Mouse (Mus musculus): Measurements from ENCODE around the gene Cep295. TPM values are rescaled to one million over a fixed set of nuclear protein-coding genes. Genes with fewer than 3 reads are reported as not detected.
"Not testable (repeated sequence)": the region's sequence is repeated elsewhere in the genome, so short reads cannot be mapped to it uniquely, and the experiment has no call there.

Gene Cep295
- polyA plus RNA-seq, 1 experiment from 2014 or later, result 26.9 TPM

DNA sequence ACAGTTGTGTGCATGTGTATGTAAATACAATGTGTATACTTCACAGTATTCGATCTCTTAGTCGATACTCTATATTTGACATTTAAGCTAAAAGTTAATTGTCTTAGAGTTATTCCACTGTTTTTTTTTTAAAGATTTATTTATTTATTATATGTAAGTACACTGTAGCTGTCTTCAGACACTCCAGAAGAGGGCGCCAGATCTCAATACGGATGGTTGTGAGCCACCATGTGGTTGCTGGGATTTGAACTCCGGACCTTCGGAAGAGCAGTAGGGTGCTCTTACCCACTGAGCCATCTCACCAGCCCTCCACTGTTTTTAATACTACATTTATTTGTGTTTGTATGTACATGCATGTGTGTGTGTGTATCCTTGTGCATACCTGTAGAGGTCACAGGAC, 55.6 kb downstream of the Cep295 start:
- not testable (repeated sequence) for H3K4me2 ChIP-seq (replicated peaks; ENCODE audit: low read depth, low read length)
- WGBS, result 86% methylated on average over 6 of the region's 6 CpGs

GRCm38 (mm10) chr9:15301399-15301798, 56.2 kb downstream of the Cep295 start:
- no peaks in the 10 kb centered on the region for H3K9me3 ChIP-seq (ENCODE audit: control insufficient read depth, low read length)
- peaks cover 6% of the 10 kb centered on the region; the same call in 1 of the 2 replicates for H3K4me1 ChIP-seq (ENCODE audit: control insufficient read depth, insufficient read depth, low read length)
- 0 out of 2 replicates have a peak, but pooled peaks have one; percentile 8 for ATAC-seq (ENCODE audit: low FRiP score, low TSS enrichment)
- H3K36me3 ChIP-seq (ENCODE audit: control insufficient read depth, insufficient read depth, low read length), result no peaks in the 10 kb centered on the region; the same call in 1 of the 2 replicates
- peak overlapping the region; percentile 1; the same call in 1 of the 2 replicates for H3K4me2 ChIP-seq (replicated peaks; ENCODE audit: low read depth, low read length)
- no peaks in the 10 kb centered on the region for H3K27me3 ChIP-seq (ENCODE audit: control insufficient read depth, insufficient read depth, low read length)
- WGBS, result 11% methylated on average over 6 of the region's 6 CpGs
- H3K27ac ChIP-seq (ENCODE audit: low read depth, low read length), result peak overlapping the region; percentile 64
- no peak overlapping the region for H3K9ac ChIP-seq (ENCODE audit: low read depth, low read length)
- no peak overlapping the region for H3K4me3 ChIP-seq (ENCODE audit: low read length)

More for the DNA sequence above, 55.6 kb downstream of the Cep295 start:
- not testable (repeated sequence) for H3K9me3 ChIP-seq (ENCODE audit: control insufficient read depth, low read length); ATAC-seq (ENCODE audit: low FRiP score, low TSS enrichment); H3K36me3 ChIP-seq (ENCODE audit: control insufficient read depth, insufficient read depth, low read length); H3K27ac ChIP-seq (ENCODE audit: low read depth, low read length); H3K4me1 ChIP-seq (ENCODE audit: control insufficient read depth, insufficient read depth, low read length); H3K4me3 ChIP-seq (ENCODE audit: low read length); H3K27me3 ChIP-seq (ENCODE audit: control insufficient read depth, insufficient read depth, low read length); H3K9ac ChIP-seq (ENCODE audit: low read depth, low read length)

DNA sequence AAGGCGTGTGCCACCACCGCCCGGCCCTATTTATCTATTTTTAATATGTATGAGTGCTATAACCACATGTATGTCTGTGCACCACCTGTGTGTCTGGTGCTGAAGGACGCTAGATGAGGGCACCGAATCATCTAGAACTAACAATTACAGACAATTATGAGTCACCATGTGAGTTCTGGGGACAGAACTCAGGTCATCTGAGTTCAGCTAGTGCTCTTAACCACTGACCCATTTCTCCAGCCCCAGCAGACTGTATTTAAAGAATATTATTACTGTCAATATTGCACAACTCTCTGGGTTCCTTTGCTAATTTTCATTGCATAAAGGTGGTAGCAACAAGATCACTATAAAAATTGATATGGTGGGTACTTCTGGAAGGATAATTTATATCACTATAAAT, 57.5 kb downstream of the Cep295 start:
- Histone ChIP-seq H3K27ac (ENCODE audit: low read depth, low read length) (no peak overlapping the region), H3K4me1 (ENCODE audit: control insufficient read depth, insufficient read depth, low read length) (peaks cover 6% of the 10 kb centered on the region; the same call in 1 of the 2 replicates), H3K27me3 (ENCODE audit: control insufficient read depth, insufficient read depth, low read length) (no peaks in the 10 kb centered on the region), H3K4me3 (ENCODE audit: low read length) (no peak overlapping the region), H3K9ac (ENCODE audit: low read depth, low read length) (no peak overlapping the region), H3K9me3 (ENCODE audit: control insufficient read depth, low read length) (no peaks in the 10 kb centered on the region), H3K36me3 (ENCODE audit: control insufficient read depth, insufficient read depth, low read length) (peaks cover 3% of the 10 kb centered on the region; the same call in 1 of the 2 replicates), H3K4me2 (replicated peaks; ENCODE audit: low read depth, low read length) (no peak overlapping the region)
- 95% methylated on average over 5 of the region's 5 CpGs for WGBS
- ATAC-seq (ENCODE audit: low FRiP score, low TSS enrichment), result no peak

GRCm38 (mm10) chr9:15298451-15298850, 59.1 kb downstream of the Cep295 start:
- H3K4me1 ChIP-seq (ENCODE audit: control insufficient read depth, insufficient read depth, low read length), result peaks cover 6% of the 10 kb centered on the region; the same call in 1 of the 2 replicates
- H3K27ac ChIP-seq (ENCODE audit: low read depth, low read length), result no peak overlapping the region
- no peaks in the 10 kb centered on the region for H3K27me3 ChIP-seq (ENCODE audit: control insufficient read depth, insufficient read depth, low read length)
- no peak for ATAC-seq (ENCODE audit: low FRiP score, low TSS enrichment)
- H3K9me3 ChIP-seq (ENCODE audit: control insufficient read depth, low read length), result no peaks in the 10 kb centered on the region
- no peak overlapping the region for H3K9ac ChIP-seq (ENCODE audit: low read depth, low read length)
- H3K4me2 ChIP-seq (replicated peaks; ENCODE audit: low read depth, low read length), result no peak overlapping the region
- peaks cover 3% of the 10 kb centered on the region; the same call in 1 of the 2 replicates for H3K36me3 ChIP-seq (ENCODE audit: control insufficient read depth, insufficient read depth, low read length)
- H3K4me3 ChIP-seq (ENCODE audit: low read length), result no peak overlapping the region
- 11% methylated on average over 2 of the region's 2 CpGs for WGBS

DNA sequence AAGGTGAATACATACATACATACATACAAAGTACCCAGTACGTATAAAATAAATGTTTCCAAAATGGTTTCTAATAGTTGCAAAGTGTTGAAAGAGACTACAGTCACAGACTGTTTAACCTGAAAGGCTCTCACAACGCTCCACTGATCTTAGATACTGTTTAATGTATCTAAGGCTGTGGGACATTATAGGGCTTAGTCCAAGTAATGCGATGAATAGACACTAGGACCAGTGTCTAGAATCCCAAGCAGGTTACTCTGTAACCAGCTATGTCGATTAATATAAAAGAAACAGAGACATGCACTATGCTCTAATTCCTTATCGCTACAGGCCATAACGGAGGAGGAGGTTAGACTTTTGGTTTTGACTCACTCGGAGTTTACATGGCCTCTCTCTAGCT, 60.5 kb downstream of the Cep295 start:
- no peak overlapping the region for H3K9ac ChIP-seq (ENCODE audit: low read depth, low read length)
- no peaks in the 10 kb centered on the region for H3K9me3 ChIP-seq (ENCODE audit: control insufficient read depth, low read length)
- ATAC-seq (ENCODE audit: low FRiP score, low TSS enrichment), result peak; percentile 25; the same call in 1 of the 2 replicates
- H3K36me3 ChIP-seq (ENCODE audit: control insufficient read depth, insufficient read depth, low read length), result peaks cover 3% of the 10 kb centered on the region; the same call in 1 of the 2 replicates
- H3K4me2 ChIP-seq (replicated peaks; ENCODE audit: low read depth, low read length), result no peak overlapping the region
- no peak overlapping the region; the same call in 1 of the 2 replicates for H3K27ac ChIP-seq (ENCODE audit: low read depth, low read length)
- H3K4me3 ChIP-seq (ENCODE audit: low read length), result no peak overlapping the region
- no peaks in the 10 kb centered on the region for H3K27me3 ChIP-seq (ENCODE audit: control insufficient read depth, insufficient read depth, low read length)
- WGBS, result 76% methylated on average over 7 of the region's 7 CpGs
- H3K4me1 ChIP-seq (ENCODE audit: control insufficient read depth, insufficient read depth, low read length), result peaks cover 6% of the 10 kb centered on the region; the same call in 1 of the 2 replicates

- 83% methylated on average over 6 of the region's 6 CpGs for WGBS
- Histone ChIP-seq H3K27ac (ENCODE audit: low read depth, low read length) (no peak overlapping the region), H3K4me2 (replicated peaks; ENCODE audit: low read depth, low read length) (no peak overlapping the region), H3K9me3 (ENCODE audit: control insufficient read depth, low read length) (no peaks in the 10 kb centered on the region), H3K4me1 (ENCODE audit: control insufficient read depth, insufficient read depth, low read length) (no peaks in the 10 kb centered on the region), H3K36me3 (ENCODE audit: control insufficient read depth, insufficient read depth, low read length) (peaks cover 3% of the 10 kb centered on the region; the same call in 1 of the 2 replicates), H3K9ac (ENCODE audit: low read depth, low read length) (no peak overlapping the region), H3K4me3 (ENCODE audit: low read length) (no peak overlapping the region), H3K27me3 (ENCODE audit: control insufficient read depth, insufficient read depth, low read length) (no peaks in the 10 kb centered on the region)
- no peak for ATAC-seq (ENCODE audit: low FRiP score, low TSS enrichment)
Measured at GRCm38 (mm10) chr9:15289251-15289650, 68.3 kb downstream of the Cep295 start.

DNA sequence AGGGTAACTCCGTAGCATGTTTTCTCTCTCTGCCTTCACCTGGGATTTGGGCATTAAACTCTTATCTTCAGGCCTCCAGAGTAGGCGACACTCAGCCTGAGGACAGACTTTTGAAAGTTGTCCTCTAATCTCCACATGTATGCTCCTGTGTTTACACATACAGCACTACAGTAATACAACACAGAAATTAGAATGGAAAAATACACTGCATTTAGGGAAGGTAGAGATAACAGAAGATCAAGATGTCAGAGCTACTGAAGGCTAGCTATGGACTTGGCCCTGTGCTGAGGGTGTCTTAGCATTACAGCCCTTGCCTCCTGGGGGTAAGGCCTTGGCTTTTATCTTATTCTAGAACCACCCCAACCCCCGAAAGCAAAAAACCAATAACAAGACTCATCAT, 69.2 kb downstream of the Cep295 start:
- WGBS, result 86% methylated on average over 3 of the region's 3 CpGs

DNA sequence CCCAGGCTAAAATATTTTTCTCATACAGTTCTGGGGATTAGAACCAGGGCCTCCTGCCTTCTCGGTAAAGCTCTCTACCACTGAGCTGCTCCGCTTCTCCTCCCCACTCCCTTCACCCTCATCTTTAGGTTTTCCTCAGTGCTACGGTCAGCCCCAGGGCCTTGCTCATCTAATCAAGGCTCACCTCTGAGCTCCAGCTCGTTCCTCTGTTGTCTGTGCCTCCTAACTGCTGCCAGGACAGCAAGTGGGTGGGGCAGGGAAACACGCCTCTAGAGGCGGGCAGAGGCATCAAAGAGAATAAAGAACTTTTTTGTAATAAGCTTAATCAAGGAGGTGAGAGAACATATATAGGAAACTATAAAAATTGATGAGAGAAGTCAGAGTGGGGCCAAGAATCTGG, 69.7 kb downstream of the Cep295 start:
- Histone ChIP-seq H3K4me1 (ENCODE audit: control insufficient read depth, insufficient read depth, low read length) (no peaks in the 10 kb centered on the region), H3K4me2 (replicated peaks; ENCODE audit: low read depth, low read length) (no peak overlapping the region), H3K27me3 (ENCODE audit: control insufficient read depth, insufficient read depth, low read length) (no peaks in the 10 kb centered on the region), H3K9ac (ENCODE audit: low read depth, low read length) (no peak overlapping the region), H3K9me3 (ENCODE audit: control insufficient read depth, low read length) (no peaks in the 10 kb centered on the region), H3K27ac (ENCODE audit: low read depth, low read length) (no peak overlapping the region), H3K36me3 (ENCODE audit: control insufficient read depth, insufficient read depth, low read length) (peaks cover 3% of the 10 kb centered on the region; the same call in 1 of the 2 replicates), H3K4me3 (ENCODE audit: low read length) (no peak overlapping the region)
- WGBS, result 65% methylated on average over 6 of the region's 6 CpGs
- ATAC-seq (ENCODE audit: low FRiP score, low TSS enrichment), result no peak

More for the DNA sequence above, 69.2 kb downstream of the Cep295 start:
- H3K27me3 ChIP-seq (ENCODE audit: control insufficient read depth, insufficient read depth, low read length), result no peaks in the 10 kb centered on the region
- H3K4me3 ChIP-seq (ENCODE audit: low read length), result no peak overlapping the region
- H3K36me3 ChIP-seq (ENCODE audit: control insufficient read depth, insufficient read depth, low read length), result peaks cover 3% of the 10 kb centered on the region; the same call in 1 of the 2 replicates
- H3K27ac ChIP-seq (ENCODE audit: low read depth, low read length), result no peak overlapping the region
- H3K9me3 ChIP-seq (ENCODE audit: control insufficient read depth, low read length), result no peaks in the 10 kb centered on the region
- ATAC-seq (ENCODE audit: low FRiP score, low TSS enrichment), result no peak
- H3K4me2 ChIP-seq (replicated peaks; ENCODE audit: low read depth, low read length), result no peak overlapping the region
- no peaks in the 10 kb centered on the region for H3K4me1 ChIP-seq (ENCODE audit: control insufficient read depth, insufficient read depth, low read length)
- no peak overlapping the region for H3K9ac ChIP-seq (ENCODE audit: low read depth, low read length)

GRCm38 (mm10) chr9:15285443-15285842, 72.1 kb downstream of the Cep295 start:
- H3K9ac ChIP-seq (ENCODE audit: low read depth, low read length), result no peak overlapping the region
- H3K4me3 ChIP-seq (ENCODE audit: low read length), result no peak overlapping the region
- H3K27me3 ChIP-seq (ENCODE audit: control insufficient read depth, insufficient read depth, low read length), result no peaks in the 10 kb centered on the region
- H3K4me2 ChIP-seq (replicated peaks; ENCODE audit: low read depth, low read length), result no peak overlapping the region
- WGBS, result 66% methylated on average over 3 of the region's 3 CpGs
- 0 out of 2 replicates have a peak, but pooled peaks cover 4% of the 10 kb centered on the region for H3K4me1 ChIP-seq (ENCODE audit: control insufficient read depth, insufficient read depth, low read length)
- H3K9me3 ChIP-seq (ENCODE audit: control insufficient read depth, low read length), result no peaks in the 10 kb centered on the region
- ATAC-seq (ENCODE audit: low FRiP score, low TSS enrichment), result no peak
- no peaks in the 10 kb centered on the region; the same call in 1 of the 2 replicates for H3K36me3 ChIP-seq (ENCODE audit: control insufficient read depth, insufficient read depth, low read length)
- no peak overlapping the region for H3K27ac ChIP-seq (ENCODE audit: low read depth, low read length)

Measured in kidney, embryonic 14.5 days (tissue).